Mouse (Mus musculus): ENCODE data around the gene Emc10. TPM values are rescaled to one million over a fixed set of nuclear protein-coding genes. Genes with fewer than 3 reads are reported as not detected.

Emc10 gene
- total RNA-seq, 2 experiments from 2014 or later, result 206 to 210 TPM

Small RNAs within 50 kb of the gene (microRNA-seq; reads per million reads assigned to microRNA genes)
- gene Mir7052, result 12.9 to 20.1 reads per million in 2 experiments
- gene Mir7053, result 0 to 0.99 reads per million in 2 experiments

Other genes with a start within 250 kb of the Emc10 start
- gene 1700028J19Rik, start 249.8 kb downstream of the Emc10 start, total RNA-seq (2021), result 1 to 10 TPM; 1.1 to 1.2 TPM
- 10 to 100 TPM; 68.6 to 71.1 TPM for gene 2410002F23Rik, start 249.8 kb downstream of the Emc10 start, total RNA-seq (2021)
- not detected for gene Acp4, start 239.2 kb downstream of the Emc10 start, total RNA-seq (2021)
- gene Gm15517, start 235.1 kb downstream of the Emc10 start, total RNA-seq (2021), result not detected
- 1 to 10 TPM; 3.4 to 3.7 TPM for gene Clec11a, start 189.6 kb downstream of the Emc10 start, total RNA-seq (2021)
- gene Shank1, start 186.3 kb downstream of the Emc10 start, total RNA-seq (2021), result 100 to 1,000 TPM; 519 to 589 TPM
- gene Syt3, start 112.4 kb downstream of the Emc10 start, total RNA-seq (2021), result 10 to 100 TPM; 56.6 to 66.2 TPM
- 1 to 10 TPM in 1 of 2 experiments, under 1 TPM in 1; 0.98 to 2.7 TPM for gene 1700008O03Rik, start 110.7 kb downstream of the Emc10 start, total RNA-seq (2021)
- gene Lrrc4b, start 67.5 kb downstream of the Emc10 start, total RNA-seq (2021), result 100 to 1,000 TPM; 284 to 289 TPM
- 1 to 10 TPM; 5.0 to 5.6 TPM for gene Aspdh, start 31.1 kb downstream of the Emc10 start, total RNA-seq (2021)
- 10 to 100 TPM; 76.7 to 77.9 TPM for gene Josd2, start 28.5 kb downstream of the Emc10 start, total RNA-seq (2021)
- gene Fam71e1, start 52 bp upstream of the Emc10 start, total RNA-seq (2021), result 10 to 100 TPM; 15.1 to 15.5 TPM
- gene Mybpc2, start 28.1 kb upstream of the Emc10 start, total RNA-seq (2021), result under 1 TPM; 0.12 to 0.28 TPM
- under 1 TPM; 0.12 to 0.21 TPM for gene Spib, start 35.5 kb upstream of the Emc10 start, total RNA-seq (2021)
- gene Pold1, start 52.3 kb upstream of the Emc10 start, total RNA-seq (2021), result 10 to 100 TPM in 1 of 2 experiments, 1 to 10 TPM in 1; 9.7 to 10.8 TPM
- gene Nr1h2, start 57.4 kb upstream of the Emc10 start, total RNA-seq (2021), result 10 to 100 TPM; 75.2 to 85.6 TPM
- under 1 TPM in 1 of 2 experiments, not detected in 1; 0.37 TPM for gene Napsa, start 75.9 kb upstream of the Emc10 start, total RNA-seq (2021)
- 100 to 1,000 TPM in 1 of 2 experiments, 10 to 100 TPM in 1; 94.5 to 111 TPM for gene Kcnc3, start 94.1 kb upstream of the Emc10 start, total RNA-seq (2021)
- 10 to 100 TPM; 22.4 to 24.4 TPM for gene Myh14, start 174.3 kb upstream of the Emc10 start, total RNA-seq (2021)
- gene Izumo2, start 212.2 kb upstream of the Emc10 start, total RNA-seq (2021), result not detected

Data from left cerebral cortex, adult 18-20 months (tissue).